Mouse (Mus musculus) hindbrain, embryonic 14.5 days (tissue): ENCODE measurements at regions not wholly inside any gene's neighbourhood (a gene's known extent, or its start where the extent isn't known, plus 50 kb on each side); places are given as distances from the start of the nearest gene placed in this dataset.

ENCODE experiments used
- ATAC-seq: fragments of 200-750 bp; cut with Nextera tagmentation; 2 replicates; pipeline ENCODE4 v1.8.0; 2017; ENCODE audit warnings: moderate number of reproducible peaks, mild to moderate bottlenecking, moderate TSS enrichment, moderate library complexity; ENCODE audit not compliant: low FRiP score
- DNase-seq: peaks from one replicate; pipeline ENCODE4 v3.0.0-alpha.2; 2015; ENCODE audit warnings: low spot score
- H3K27ac ChIP-seq: fragments of 300-500 bp; sonication (generic); 2 replicates; pipeline ENCODE4 v1.5.1; 2014; ENCODE audit warnings: mild to moderate bottlenecking, moderate library complexity
- H3K27me3 ChIP-seq: fragments of 300-500 bp; sonication (generic); 2 replicates; pipeline ENCODE4 v1.6.1; 2014; ENCODE audit warnings: mild to moderate bottlenecking, low read length, mixed read lengths; ENCODE audit not compliant: control insufficient read depth, insufficient read depth
- H3K36me3 ChIP-seq: fragments of 300-500 bp; sonication (generic); replicated peaks from 2 replicates; pipeline ENCODE4 v1.6.1; 2014; ENCODE audit not compliant: control insufficient read depth, insufficient read depth
- H3K4me1 ChIP-seq: fragments of 300-500 bp; sonication (generic); replicated peaks from 2 replicates; pipeline ENCODE4 v1.6.1; 2014; ENCODE audit warnings: antibody characterized with exemption, low read length, mixed read lengths; ENCODE audit not compliant: control insufficient read depth, insufficient read depth
- H3K4me2 ChIP-seq: fragments of 300-500 bp; sonication (generic); replicated peaks from 2 replicates; pipeline ENCODE4 v1.6.1; 2014; ENCODE audit warnings: mild to moderate bottlenecking, moderate library complexity
- H3K4me3 ChIP-seq: fragments of 300-500 bp; sonication (generic); replicated peaks from 2 replicates; pipeline ENCODE4 v1.5.1; 2014; ENCODE audit warnings: mild to moderate bottlenecking, low read length
- H3K9ac ChIP-seq: fragments of 300-500 bp; sonication (generic); 2 replicates; pipeline ENCODE4 v1.6.1; 2014
- H3K9me3 ChIP-seq: fragments of 300-500 bp; sonication (generic); 2 replicates; pipeline ENCODE4 v1.6.1; 2016; ENCODE audit warnings: low read length; ENCODE audit not compliant: control insufficient read depth
- WGBS: fragments of 180-500 bp; shearing (Covaris S2); extraction: QIAGEN DNeasy Blood & Tissue Kit; methylation state at CpG from one replicate; pipeline ENCODE4 v1.1.7; 2014; 5-methylcytosine and 5-hydroxymethylcytosine counted together

- H3K27me3 ChIP-seq = no peaks in the 10 kb centered on the region
- DNase-seq (no peak), ATAC-seq (no peak)
- H3K27ac ChIP-seq = no peak overlapping the region
- 74% methylated on average over 3 of the region's 3 CpGs for WGBS
- no peak overlapping the region for H3K4me3 ChIP-seq
- no peak overlapping the region for H3K4me2 ChIP-seq
- no peak overlapping the region for H3K9ac ChIP-seq
- H3K9me3 ChIP-seq = no peaks in the 10 kb centered on the region
- H3K36me3 ChIP-seq = no peaks in the 10 kb centered on the region
- H3K4me1 ChIP-seq = no peaks in the 10 kb centered on the region
Observed at GRCm38 (mm10) chr11:111313566-111313965, 247.6 kb downstream of the Kcnj2 start.

GRCm38 (mm10) chr11:111321576-111321975 is 255.6 kb downstream of the Kcnj2 start:
- Histone ChIP-seq H3K36me3 (no peaks in the 10 kb centered on the region), H3K4me3 (no peak overlapping the region), H3K9me3 (no peaks in the 10 kb centered on the region), H3K9ac (no peak overlapping the region), H3K27ac (no peak overlapping the region), H3K4me2 (no peak overlapping the region), H3K27me3 (no peaks in the 10 kb centered on the region), H3K4me1 (no peaks in the 10 kb centered on the region)
- DNase-seq = no peak
- WGBS = 72% methylated on average over 5 of the region's 5 CpGs
- ATAC-seq = no peak

GRCm38 (mm10) chr11:111324453-111325010 is 258.6 kb downstream of the Kcnj2 start:
- no peak for ATAC-seq

GRCm38 (mm10) chr11:111326915-111327314 is 261.0 kb downstream of the Kcnj2 start:
- Histone ChIP-seq H3K9me3 (no peaks in the 10 kb centered on the region), H3K27me3 (no peaks in the 10 kb centered on the region), H3K27ac (no peak overlapping the region), H3K4me2 (no peak overlapping the region), H3K4me3 (no peak overlapping the region), H3K4me1 (no peaks in the 10 kb centered on the region), H3K36me3 (no peaks in the 10 kb centered on the region), H3K9ac (no peak overlapping the region)
- WGBS = 94% methylated on average over 3 of the region's 3 CpGs
- DNase-seq (no peak), ATAC-seq (no peak)

More at GRCm38 (mm10) chr11:111324453-111325010, 258.6 kb downstream of the Kcnj2 start:
- DNase-seq = no peak
- Histone ChIP-seq H3K27me3 (no peaks in the 10 kb centered on the region), H3K27ac (no peak overlapping the region), H3K36me3 (no peaks in the 10 kb centered on the region), H3K4me1 (no peaks in the 10 kb centered on the region), H3K4me2 (no peak overlapping the region), H3K9me3 (no peaks in the 10 kb centered on the region), H3K4me3 (no peak overlapping the region), H3K9ac (no peak overlapping the region)
- 85% methylated on average over 5 of the region's 5 CpGs for WGBS

- H3K36me3 ChIP-seq = no peaks in the 10 kb centered on the region
- no peaks in the 10 kb centered on the region for H3K27me3 ChIP-seq
- no peak overlapping the region for H3K4me2 ChIP-seq
- ATAC-seq (no peak), DNase-seq (no peak)
- H3K9me3 ChIP-seq = no peaks in the 10 kb centered on the region
- no peaks in the 10 kb centered on the region for H3K4me1 ChIP-seq
- no peak overlapping the region for H3K9ac ChIP-seq
- no peak overlapping the region for H3K4me3 ChIP-seq
- WGBS = 64% methylated on average over 1 of the region's 1 CpGs
- H3K27ac ChIP-seq = no peak overlapping the region
Observed at GRCm38 (mm10) chr11:111328258-111328657, 262.3 kb downstream of the Kcnj2 start.

- no peak overlapping the region for H3K9ac ChIP-seq
- no peaks in the 10 kb centered on the region for H3K4me1 ChIP-seq
- no peaks in the 10 kb centered on the region for H3K27me3 ChIP-seq
- DNase-seq (no peak), ATAC-seq (no peak)
- no peak overlapping the region for H3K4me2 ChIP-seq
- H3K9me3 ChIP-seq = no peaks in the 10 kb centered on the region
- H3K27ac ChIP-seq = no peak overlapping the region
- no peaks in the 10 kb centered on the region for H3K36me3 ChIP-seq
- no peak overlapping the region for H3K4me3 ChIP-seq
Observed at GRCm38 (mm10) chr11:111331592-111331991, 265.6 kb downstream of the Kcnj2 start.

GRCm38 (mm10) chr11:111333021-111333420 is 267.1 kb downstream of the Kcnj2 start:
- H3K27me3 ChIP-seq = no peaks in the 10 kb centered on the region
- H3K4me3 ChIP-seq = no peak overlapping the region
- no peaks in the 10 kb centered on the region for H3K9me3 ChIP-seq
- ATAC-seq (no peak), DNase-seq (no peak)
- no peak overlapping the region for H3K27ac ChIP-seq
- H3K4me2 ChIP-seq = no peak overlapping the region
- H3K36me3 ChIP-seq = no peaks in the 10 kb centered on the region
- no peak overlapping the region for H3K9ac ChIP-seq
- H3K4me1 ChIP-seq = no peaks in the 10 kb centered on the region
- 81% methylated on average over 3 of the region's 3 CpGs for WGBS

GRCm38 (mm10) chr11:111347562-111347961 is 281.6 kb downstream of the Kcnj2 start:
- no peak overlapping the region for H3K4me3 ChIP-seq
- H3K27me3 ChIP-seq = no peaks in the 10 kb centered on the region
- ATAC-seq (no peak), DNase-seq (no peak)
- 13% methylated on average over 1 of the region's 1 CpGs for WGBS
- H3K9me3 ChIP-seq = no peaks in the 10 kb centered on the region
- no peak overlapping the region for H3K27ac ChIP-seq
- no peaks in the 10 kb centered on the region for H3K4me1 ChIP-seq
- no peaks in the 10 kb centered on the region for H3K36me3 ChIP-seq
- H3K4me2 ChIP-seq = no peak overlapping the region
- no peak overlapping the region for H3K9ac ChIP-seq

GRCm38 (mm10) chr11:111350028-111350427 is 284.1 kb downstream of the Kcnj2 start:
- 73% methylated on average over 4 of the region's 4 CpGs for WGBS
- H3K4me2 ChIP-seq = no peak overlapping the region
- no peaks in the 10 kb centered on the region for H3K9me3 ChIP-seq
- ATAC-seq (no peak), DNase-seq (peak; percentile 18)
- H3K4me3 ChIP-seq = no peak overlapping the region
- H3K27me3 ChIP-seq = no peaks in the 10 kb centered on the region
- H3K4me1 ChIP-seq = no peaks in the 10 kb centered on the region
- no peak overlapping the region for H3K9ac ChIP-seq
- H3K36me3 ChIP-seq = no peaks in the 10 kb centered on the region
- H3K27ac ChIP-seq = no peak overlapping the region

GRCm38 (mm10) chr11:111363363-111363762 is 297.4 kb downstream of the Kcnj2 start:
- Histone ChIP-seq H3K9me3 (no peaks in the 10 kb centered on the region), H3K4me1 (no peaks in the 10 kb centered on the region), H3K27me3 (no peaks in the 10 kb centered on the region), H3K27ac (no peak overlapping the region), H3K4me3 (no peak overlapping the region), H3K36me3 (no peaks in the 10 kb centered on the region), H3K9ac (no peak overlapping the region), H3K4me2 (no peak overlapping the region)
- no peak for ATAC-seq
- 93% methylated on average over 1 of the region's 1 CpGs for WGBS
- DNase-seq = peak; percentile 15
